Mouse (Mus musculus): ENCODE results near the gene Lrrc26.

DNA sequence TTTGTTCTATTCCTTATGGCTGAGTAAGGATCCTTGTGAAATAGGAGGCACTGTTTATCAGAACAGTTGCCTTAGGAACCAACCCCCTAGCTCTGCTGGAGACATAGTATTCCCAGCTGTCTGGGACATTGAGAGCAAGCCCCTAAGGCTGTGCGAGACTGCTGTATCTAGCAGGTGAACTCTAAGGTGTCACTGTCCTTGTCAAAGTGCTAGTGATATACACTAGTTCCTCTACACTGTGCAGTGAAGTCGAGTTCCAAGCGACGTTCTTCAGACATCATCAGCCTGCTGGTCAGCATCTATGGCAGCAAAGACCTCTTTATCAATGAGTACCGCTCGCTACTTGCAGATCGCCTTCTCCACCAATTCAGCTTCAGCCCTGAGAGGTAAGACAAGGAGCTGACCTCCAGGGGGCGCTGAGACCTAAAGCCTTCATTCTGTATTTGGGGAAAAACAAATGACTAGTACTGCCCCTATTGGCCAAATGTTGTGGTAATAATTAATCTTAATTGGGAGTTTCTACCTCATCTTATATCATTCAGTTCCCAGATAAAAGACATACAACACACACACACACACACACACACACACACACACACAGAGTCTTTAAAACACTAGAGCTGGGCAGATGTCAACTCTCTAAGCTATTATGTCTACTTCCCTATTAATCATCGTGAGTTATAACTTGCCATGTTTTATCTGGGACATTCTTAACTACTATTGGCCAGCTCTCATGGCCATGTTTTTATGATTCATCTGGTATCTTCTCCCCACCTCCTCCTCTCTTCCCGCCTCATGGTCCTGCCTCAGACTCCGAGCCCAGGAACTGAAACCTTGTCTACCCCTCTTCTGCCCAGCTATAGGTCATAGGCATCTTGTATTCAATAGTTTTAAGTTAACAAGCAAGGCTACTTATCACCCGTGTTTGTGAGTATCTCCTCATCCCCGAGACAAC is 10.5 kb upstream of the Lrrc26 start:
- TF ChIP-seq CTCF (IDR thresholded peaks at IDR 0.05; ENCODE audit: borderline replicate concordance, insufficient read depth, low read depth, low read length) = peak; percentile 85
- no peak for TF ChIP-seq POLR2A (IDR thresholded peaks at IDR 0.05; ENCODE audit: borderline replicate concordance, insufficient read depth, low read length)

Data from cerebellum, adult 2 months (tissue).